Mouse (Mus musculus): ENCODE results near the gene Dppa5a. TPM values are rescaled to one million over a fixed set of nuclear protein-coding genes. Genes with fewer than 3 reads are reported as not detected.
"Not testable (repeated sequence)": the region's sequence is repeated elsewhere in the genome, so short reads cannot be mapped to it uniquely, and the experiment has no call there.

The Dppa5a gene
- not detected for total RNA-seq (2021)
- long read RNA-seq, experiment 1 = 0 reads
- long read RNA-seq, experiment 2 = 0 reads

- DNase-seq; intact Hi-C loops (cut with DNase I; ENCODE audit: low total_unique reads): not testable (repeated sequence)
Measured at GRCm38 (mm10) chr9:78367959-78368358, at the start of gene Dppa5a. Dppa5a (minus strand) TSS chr9:78368177.

GRCm38 (mm10) chr9:78401596-78401995 is 33.6 kb upstream of the Dppa5a start:
- no peak for DNase-seq
- intact Hi-C loops (cut with DNase I; ENCODE audit: low total_unique reads) = no loop called here

DNA sequence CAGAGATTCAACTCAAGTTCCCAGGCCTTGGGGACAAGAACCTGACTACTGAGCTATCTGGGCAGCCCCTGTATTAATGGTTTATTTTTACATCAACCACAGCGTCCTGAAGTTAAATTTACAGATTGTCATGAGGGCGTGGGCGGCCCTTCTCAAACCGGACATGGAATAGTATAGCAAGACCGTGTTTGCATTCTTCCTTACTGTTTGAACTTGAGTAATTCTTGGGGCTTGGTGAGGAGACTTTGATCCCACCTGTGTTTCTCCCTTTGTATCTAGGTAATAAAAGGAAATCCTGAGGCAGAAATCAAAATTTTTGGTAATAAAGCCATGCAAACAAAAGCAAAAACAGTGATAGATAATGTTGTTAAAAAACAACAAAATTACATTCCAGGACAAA is 32.6 kb upstream of the Dppa5a start:
- no peak for DNase-seq
- intact Hi-C loops (cut with DNase I; ENCODE audit: low total_unique reads) = no loop called here

DNA sequence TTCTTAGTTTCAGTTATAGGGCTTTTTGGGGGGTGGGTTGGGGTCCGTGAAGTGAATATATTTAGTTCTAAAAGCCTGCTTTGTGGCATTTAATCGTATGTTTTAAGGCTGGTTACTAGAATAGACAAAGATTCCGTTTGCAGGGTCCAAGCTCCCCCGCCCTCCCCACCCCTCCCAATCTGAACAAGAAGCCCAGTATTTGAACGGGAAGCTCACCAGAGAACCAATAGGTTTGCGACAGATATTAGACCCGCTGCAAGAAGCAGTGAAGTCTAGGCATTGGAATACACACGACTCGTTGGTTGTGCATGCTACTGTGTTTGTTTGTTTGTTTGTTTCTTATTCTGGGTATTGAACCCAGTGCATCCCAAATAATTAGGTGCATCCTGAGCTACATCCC is 28.5 kb upstream of the Dppa5a start:
- no peak for DNase-seq
- intact Hi-C loops (cut with DNase I; ENCODE audit: low total_unique reads) = no loop called here

- intact Hi-C loops (cut with DNase I; ENCODE audit: low total_unique reads) = no loop called here
- DNase-seq = peak; percentile 33
Measured at GRCm38 (mm10) chr9:78395630-78396351, 27.8 kb upstream of the Dppa5a start, which contains the start of gene Ddx43. Ddx43 (plus strand) TSS chr9:78395777.

- intact Hi-C loops (cut with DNase I; ENCODE audit: low total_unique reads) = no loop called here
- no peak for DNase-seq
Measured at GRCm38 (mm10) chr9:78395244-78395629, 27.3 kb upstream of the Dppa5a start.

- DNase-seq = no peak
- intact Hi-C loops (cut with DNase I; ENCODE audit: low total_unique reads) = no loop called here
Measured at GRCm38 (mm10) chr9:78394602-78395001, 26.6 kb upstream of the Dppa5a start.

DNA sequence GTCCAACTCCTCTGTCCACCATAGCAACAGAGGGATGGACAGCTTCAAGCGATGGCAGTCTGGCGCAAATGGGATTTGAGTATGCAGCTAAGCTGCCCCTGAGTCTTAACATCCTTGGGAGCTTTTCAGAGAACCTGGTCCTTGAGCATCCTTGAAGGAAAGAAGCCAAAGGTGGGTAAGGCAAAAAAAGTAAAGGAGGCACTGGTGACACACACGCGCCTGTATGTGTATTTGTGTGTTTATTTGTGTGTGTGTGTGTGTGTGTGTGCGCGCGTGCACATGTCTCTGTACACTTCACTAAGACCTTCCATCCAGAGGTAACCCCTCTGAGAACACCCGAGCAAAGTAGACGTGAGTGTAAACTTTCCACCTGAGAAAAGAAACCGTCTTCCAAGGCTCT is 25.8 kb upstream of the Dppa5a start:
- intact Hi-C loops (cut with DNase I; ENCODE audit: low total_unique reads) = no loop called here
- no peak for DNase-seq

GRCm38 (mm10) chr9:78389981-78390380 is 22.0 kb upstream of the Dppa5a start:
- no peak for DNase-seq
- intact Hi-C loops (cut with DNase I; ENCODE audit: low total_unique reads) = no loop called here

- intact Hi-C loops (cut with DNase I; ENCODE audit: low total_unique reads) = no loop called here
- DNase-seq = no peak
Measured at GRCm38 (mm10) chr9:78386947-78387346, 19.0 kb upstream of the Dppa5a start.

DNA sequence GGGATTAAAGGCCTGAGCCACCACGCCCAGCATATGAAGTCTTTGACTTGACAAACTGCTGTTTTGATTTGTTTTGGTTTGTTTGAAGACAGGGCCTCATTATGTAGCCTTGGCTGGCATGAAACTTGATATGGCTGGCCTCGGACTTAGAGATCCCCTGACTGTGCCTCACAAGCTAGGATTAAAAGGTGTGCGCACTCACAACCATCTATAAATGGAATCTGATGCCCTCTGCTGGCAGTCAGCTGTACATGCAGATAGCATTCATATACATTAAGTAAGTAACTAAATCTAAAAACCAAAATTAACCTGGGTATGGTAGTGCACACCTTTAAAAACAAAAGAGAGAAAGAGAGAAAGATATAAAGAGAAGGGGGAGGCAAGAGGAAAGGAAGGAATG is 17.9 kb upstream of the Dppa5a start:
- no peak for DNase-seq
- intact Hi-C loops (cut with DNase I; ENCODE audit: low total_unique reads) = no loop called here

- intact Hi-C loops (cut with DNase I; ENCODE audit: low total_unique reads) = no loop called here
- peak; percentile 6 for DNase-seq
Measured at GRCm38 (mm10) chr9:78378113-78378785, 10.3 kb upstream of the Dppa5a start, which contains the start of gene Ooep. Ooep (minus strand) TSS chr9:78378725.

- DNase-seq = no peak
- intact Hi-C loops (cut with DNase I; ENCODE audit: low total_unique reads) = no loop called here
Measured at GRCm38 (mm10) chr9:78377546-78377945, 9.6 kb upstream of the Dppa5a start.

DNA sequence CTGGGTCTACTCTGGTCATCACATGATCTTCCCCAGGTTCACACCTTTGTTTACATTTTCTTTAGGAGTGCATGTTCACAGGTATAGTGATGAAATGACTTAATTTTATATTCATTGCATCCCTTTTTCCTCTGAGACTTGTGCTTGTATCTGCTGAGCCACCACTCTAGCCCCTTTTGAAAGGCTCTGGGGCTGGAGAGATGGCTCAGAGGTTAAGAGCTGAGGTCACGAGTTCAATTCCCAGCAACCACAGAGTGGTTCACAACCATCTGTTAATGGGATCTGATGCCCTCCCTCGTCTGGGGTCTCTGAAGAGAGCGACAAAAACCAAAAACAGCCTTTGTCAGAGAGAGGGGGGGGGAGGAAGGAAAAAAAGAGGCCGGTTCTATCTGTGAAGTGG is 7.5 kb upstream of the Dppa5a start:
- DNase-seq = no peak

GRCm38 (mm10) chr9:78374885-78375389 is 7.0 kb upstream of the Dppa5a start:
- no peak for DNase-seq
- intact Hi-C loops (cut with DNase I; ENCODE audit: low total_unique reads) = no loop called here

More for the DNA sequence above, 7.5 kb upstream of the Dppa5a start:
- intact Hi-C loops (cut with DNase I; ENCODE audit: low total_unique reads) = no loop called here

GRCm38 (mm10) chr9:78374397-78374796 is 6.4 kb upstream of the Dppa5a start:
- DNase-seq = no peak
- intact Hi-C loops (cut with DNase I; ENCODE audit: low total_unique reads) = no loop called here

GRCm38 (mm10) chr9:78372827-78373504 is 5.0 kb upstream of the Dppa5a start:
- intact Hi-C loops (cut with DNase I; ENCODE audit: low total_unique reads) = no loop called here
- no peak for DNase-seq

DNA sequence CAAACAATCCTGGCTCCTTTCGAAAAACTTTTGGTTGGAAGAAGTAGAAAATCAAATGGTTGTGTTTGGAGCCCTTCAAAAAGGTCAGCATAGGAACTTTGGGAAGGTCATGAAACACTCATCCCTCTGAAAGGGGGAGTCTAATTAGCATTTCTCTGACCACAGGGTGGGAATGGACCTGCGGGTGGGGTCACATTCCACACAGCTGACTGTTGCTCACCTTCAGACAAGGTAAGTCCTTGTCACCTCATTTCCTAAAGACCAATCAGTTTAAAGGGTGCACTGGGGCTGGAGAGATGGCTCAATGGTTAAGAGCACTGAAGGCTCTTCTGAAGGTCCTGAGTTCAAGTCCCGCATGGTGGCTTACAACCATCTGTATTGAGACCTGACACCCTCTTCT is 3.5 kb upstream of the Dppa5a start:
- intact Hi-C loops (cut with DNase I; ENCODE audit: low total_unique reads) = no loop called here
- no peak for DNase-seq

- intact Hi-C loops (cut with DNase I; ENCODE audit: low total_unique reads) = no loop called here
- DNase-seq = no peak
Measured at GRCm38 (mm10) chr9:78369786-78370185, 1.8 kb upstream of the Dppa5a start.

- no peak for DNase-seq
- intact Hi-C loops (cut with DNase I; ENCODE audit: low total_unique reads) = no loop called here
Measured at GRCm38 (mm10) chr9:78369349-78369748, 1.4 kb upstream of the Dppa5a start.
